Mouse (Mus musculus) c-Kit-negative CD71-positive TER-119-positive erythroid progenitor cells, embryonic 14.5 days (primary cell): ENCODE results near the gene Cgas.

Experiments
- DNase-seq: peaks from one replicate; pipeline ENCODE4 v3.0.0-alpha.2; 2013; ENCODE audit warnings: low read depth, low spot score

Gene Cgas

GRCm38 (mm10) chr9:78463337-78463736 lies 20.3 kb upstream of the Cgas start:
- no peak for DNase-seq

GRCm38 (mm10) chr9:78457026-78457425 lies 14.0 kb upstream of the Cgas start:
- no peak for DNase-seq

GRCm38 (mm10) chr9:78451382-78451781 lies 8.3 kb upstream of the Cgas start:
- no peak for DNase-seq

GRCm38 (mm10) chr9:78450404-78450803 lies 7.4 kb upstream of the Cgas start:
- DNase-seq: no peak

- DNase-seq: peak; percentile 91
Measured at GRCm38 (mm10) chr9:78447973-78448873, 5.2 kb upstream of the Cgas start, which contains the start of the genes Mto1 and Gm17324. TSS of gene Mto1 (plus strand) at chr9:78448208. TSS of gene Gm17324 (minus strand) at chr9:78448786.

GRCm38 (mm10) chr9:78447606-78447972 lies 4.6 kb upstream of the Cgas start:
- DNase-seq: no peak

- DNase-seq: no peak
Measured at GRCm38 (mm10) chr9:78442237-78442578, 829 bp downstream of the Cgas start.

- DNase-seq: no peak
Measured at GRCm38 (mm10) chr9:78439426-78439825, 3.6 kb downstream of the Cgas start.

- no peak for DNase-seq
Measured at GRCm38 (mm10) chr9:78432471-78432870, 10.6 kb downstream of the Cgas start.

GRCm38 (mm10) chr9:78430486-78430885 lies 12.6 kb downstream of the Cgas start:
- no peak for DNase-seq

- DNase-seq: no peak
Measured at GRCm38 (mm10) chr9:78429551-78429950, 13.5 kb downstream of the Cgas start.

- DNase-seq: no peak
Measured at GRCm38 (mm10) chr9:78428870-78429432, 14.1 kb downstream of the Cgas start.

GRCm38 (mm10) chr9:78428185-78428584 lies 14.9 kb downstream of the Cgas start:
- DNase-seq: no peak

- DNase-seq: no peak
Measured at GRCm38 (mm10) chr9:78427362-78427781, 15.7 kb downstream of the Cgas start.

- no peak for DNase-seq
Measured at GRCm38 (mm10) chr9:78401596-78401995, 41.4 kb downstream of the Cgas start.

- DNase-seq: no peak
Measured at GRCm38 (mm10) chr9:78400570-78400969, 42.5 kb downstream of the Cgas start.

GRCm38 (mm10) chr9:78396517-78396916 lies 46.5 kb downstream of the Cgas start:
- no peak for DNase-seq

- no peak for DNase-seq
Measured at GRCm38 (mm10) chr9:78395630-78396351, 47.2 kb downstream of the Cgas start, which contains the start of gene Ddx43. TSS of gene Ddx43 (plus strand) at chr9:78395777.

- no peak for DNase-seq
Measured at GRCm38 (mm10) chr9:78395244-78395629, 47.8 kb downstream of the Cgas start.

- no peak for DNase-seq
Measured at GRCm38 (mm10) chr9:78394602-78395001, 48.4 kb downstream of the Cgas start.

GRCm38 (mm10) chr9:78393741-78394140 lies 49.3 kb downstream of the Cgas start:
- DNase-seq: no peak

GRCm38 (mm10) chr9:78389981-78390380 lies 53.1 kb downstream of the Cgas start:
- DNase-seq: no peak
